Mouse (Mus musculus) testis, adult 2 months (tissue): ENCODE results near the gene Metap1. TPM values are rescaled to one million over a fixed set of nuclear protein-coding genes. Genes with fewer than 3 reads are reported as not detected.

Source experiments
- H3K27ac ChIP-seq: fragments of 200-500 bp; 2 replicates; pipeline ENCODE4 v1.5.1; 2012; ENCODE audit warnings: low read depth, low read length; ENCODE audit not compliant: control insufficient read depth, insufficient read depth
- H3K27me3 ChIP-seq: fragments of 200-500 bp; 2 replicates; pipeline ENCODE4 v1.6.1; 2012; ENCODE audit warnings: mild to moderate bottlenecking, low read length, moderate library complexity; ENCODE audit not compliant: control insufficient read depth, insufficient read depth
- H3K36me3 ChIP-seq: fragments of 200-500 bp; 2 replicates; pipeline ENCODE4 v1.6.1; 2012; ENCODE audit warnings: mild to moderate bottlenecking, low read length; ENCODE audit not compliant: control insufficient read depth, insufficient read depth
- H3K4me1 ChIP-seq: fragments of 200-500 bp; 2 replicates; pipeline ENCODE4 v1.6.1; 2012; ENCODE audit warnings: low read length; ENCODE audit not compliant: control insufficient read depth, insufficient read depth
- H3K4me3 ChIP-seq: fragments of 200-500 bp; 2 replicates; pipeline ENCODE4 v1.5.1; 2012; ENCODE audit warnings: low read depth, mild to moderate bottlenecking, low read length, moderate library complexity, mixed read lengths; ENCODE audit not compliant: control insufficient read depth
- CTCF ChIP-seq: fragments of 200-500 bp; IDR thresholded peaks from 2 replicates; pipeline ENCODE4 v1.5.1; 2012; ENCODE audit warnings: low read depth, mild to moderate bottlenecking, inconsistent platforms, low read length, moderate library complexity; ENCODE audit not compliant: control insufficient read depth, insufficient read depth, insufficient replicate concordance
- POLR2A ChIP-seq: fragments of 200-500 bp; IDR thresholded peaks from 2 replicates; pipeline ENCODE4 v1.6.1; 2012; ENCODE audit warnings: low read depth, mild to moderate bottlenecking, inconsistent platforms, low read length, moderate library complexity; ENCODE audit not compliant: control insufficient read depth
- polyA plus RNA-seq: library from polyadenylated mRNA; depleted of rRNA; stranded (reverse); fragments of >200 nt; gene quantifications from 2 replicates; pipeline ENCODE4 v1.2.3, GENCODE M21; 2012

Metap1 gene
- polyA plus RNA-seq, 1 experiment, result 25.7 TPM

- Histone ChIP-seq H3K4me3 (no peak overlapping the region), H3K27ac (peak overlapping the region; percentile 65), H3K4me1 (peaks cover 2% of the 10 kb centered on the region; the same call in 1 of the 2 replicates), H3K36me3 (no peaks in the 10 kb centered on the region), H3K27me3 (no peaks in the 10 kb centered on the region)
- TF ChIP-seq POLR2A, result no peak
- TF ChIP-seq CTCF, result no peak
Measured at GRCm38 (mm10) chr3:138515656-138516370, 26.5 kb upstream of the Metap1 start.

DNA sequence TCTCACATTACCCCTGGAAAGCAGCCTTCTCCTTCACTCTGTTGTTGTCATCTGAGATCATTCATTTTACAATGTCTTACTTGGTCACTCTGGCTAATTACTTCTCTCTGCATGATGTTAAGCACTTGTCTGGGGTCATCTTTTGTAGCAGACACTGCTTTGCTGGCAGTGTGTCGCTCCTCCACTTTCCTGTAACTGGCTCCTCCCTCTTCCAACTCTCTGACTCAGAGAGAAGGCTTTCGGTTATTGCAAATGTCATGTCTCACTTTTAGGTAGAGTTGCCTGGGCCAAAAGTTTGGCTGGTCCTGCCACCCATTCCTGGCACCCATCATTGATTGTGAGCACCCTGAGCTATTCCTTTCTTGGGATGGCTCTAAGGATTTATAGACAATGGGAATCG, 25.4 kb upstream of the Metap1 start:
- Histone ChIP-seq H3K4me3 (no peak overlapping the region), H3K4me1 (peaks cover 2% of the 10 kb centered on the region; the same call in 1 of the 2 replicates), H3K27ac (no peak overlapping the region; the same call in 1 of the 2 replicates)

GRCm38 (mm10) chr3:138513243-138513642, 23.9 kb upstream of the Metap1 start:
- H3K36me3 ChIP-seq, result no peaks in the 10 kb centered on the region
- no peak for TF ChIP-seq POLR2A
- TF ChIP-seq CTCF, result no peak
- peaks cover 2% of the 10 kb centered on the region; the same call in 1 of the 2 replicates for H3K4me1 ChIP-seq
- H3K4me3 ChIP-seq, result no peak overlapping the region
- H3K27me3 ChIP-seq, result no peaks in the 10 kb centered on the region
- no peak overlapping the region for H3K27ac ChIP-seq

More for the DNA sequence above, 25.4 kb upstream of the Metap1 start:
- TF ChIP-seq CTCF, result no peak
- TF ChIP-seq POLR2A, result no peak
- Histone ChIP-seq H3K36me3 (no peaks in the 10 kb centered on the region), H3K27me3 (no peaks in the 10 kb centered on the region)

GRCm38 (mm10) chr3:138510471-138510870, 21.2 kb upstream of the Metap1 start:
- no peak for TF ChIP-seq POLR2A
- Histone ChIP-seq H3K27ac (no peak overlapping the region), H3K36me3 (no peaks in the 10 kb centered on the region), H3K4me1 (no peaks in the 10 kb centered on the region), H3K27me3 (no peaks in the 10 kb centered on the region), H3K4me3 (no peak overlapping the region)

- Histone ChIP-seq H3K4me1 (no peaks in the 10 kb centered on the region), H3K4me3 (no peak overlapping the region), H3K27ac (no peak overlapping the region), H3K36me3 (no peaks in the 10 kb centered on the region), H3K27me3 (no peaks in the 10 kb centered on the region)
- no peak for TF ChIP-seq POLR2A
Measured at GRCm38 (mm10) chr3:138509581-138509980, 20.3 kb upstream of the Metap1 start.

DNA sequence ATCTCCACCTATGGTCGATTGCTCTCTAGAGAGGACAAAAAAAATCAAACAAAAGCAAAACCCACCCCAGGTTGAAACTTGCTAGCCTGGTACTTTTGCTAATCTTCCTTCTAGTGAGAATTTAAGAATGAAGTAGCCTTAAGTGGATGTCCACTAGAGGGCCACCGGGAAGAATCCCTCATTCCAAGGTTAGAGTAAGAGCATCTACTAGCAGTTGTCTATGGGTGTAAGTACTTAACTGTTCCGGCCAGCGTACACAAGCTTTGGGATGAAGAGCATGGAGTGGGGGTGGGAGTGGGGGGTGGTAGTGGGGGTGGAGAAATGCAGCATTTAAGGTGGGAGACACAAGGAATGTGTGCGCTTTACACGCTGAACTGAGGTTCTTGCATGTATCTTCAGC, 17.4 kb upstream of the Metap1 start:
- TF ChIP-seq POLR2A (no peak), CTCF (no peak)
- Histone ChIP-seq H3K27ac (no peak overlapping the region), H3K4me3 (no peak overlapping the region), H3K36me3 (no peaks in the 10 kb centered on the region), H3K27me3 (no peaks in the 10 kb centered on the region), H3K4me1 (no peaks in the 10 kb centered on the region)

- TF ChIP-seq POLR2A (no peak), CTCF (no peak)
- H3K27ac ChIP-seq, result no peak overlapping the region
- H3K27me3 ChIP-seq, result no peaks in the 10 kb centered on the region
- no peaks in the 10 kb centered on the region for H3K4me1 ChIP-seq
- H3K36me3 ChIP-seq, result no peaks in the 10 kb centered on the region
- no peak overlapping the region for H3K4me3 ChIP-seq
Measured at GRCm38 (mm10) chr3:138503754-138504153, 14.4 kb upstream of the Metap1 start.
